Mouse (Mus musculus) midbrain, embryonic 14.5 days (tissue): ENCODE data around the gene Hdgf. TPM values are rescaled to one million over a fixed set of nuclear protein-coding genes. Genes with fewer than 3 reads are reported as not detected.
"Not testable (repeated sequence)": the region's sequence is repeated elsewhere in the genome, so short reads cannot be mapped to it uniquely, and the experiment has no call there.

Source experiments
- ATAC-seq: fragments of 200-750 bp; cut with Nextera tagmentation; 2 replicates; pipeline ENCODE4 v1.8.0; 2017; ENCODE audit warnings: moderate number of reproducible peaks, moderate library complexity; ENCODE audit not compliant: low FRiP score, low TSS enrichment
- DNase-seq: peaks from one replicate; pipeline ENCODE4 v3.0.0-alpha.2; 2015
- H3K27ac ChIP-seq: fragments of 300-500 bp; sonication (generic); replicated peaks from 2 replicates; pipeline ENCODE4 v1.5.1; 2014; ENCODE audit warnings: mild to moderate bottlenecking, low read depth, low read length, moderate library complexity
- H3K27me3 ChIP-seq: fragments of 300-500 bp; sonication (generic); 2 replicates; pipeline ENCODE4 v1.6.1; 2014; ENCODE audit warnings: low read length, control low read depth, mixed read lengths; ENCODE audit not compliant: control insufficient read depth, insufficient read depth
- H3K36me3 ChIP-seq: fragments of 300-500 bp; sonication (generic); 2 replicates; pipeline ENCODE4 v1.6.1; 2014; ENCODE audit warnings: low read length, control low read depth; ENCODE audit not compliant: control insufficient read depth, insufficient read depth
- H3K4me1 ChIP-seq: fragments of 300-500 bp; sonication (generic); 2 replicates; pipeline ENCODE4 v1.6.1; 2014; ENCODE audit warnings: mild to moderate bottlenecking, antibody characterized with exemption, low read length, control low read depth; ENCODE audit not compliant: control insufficient read depth, insufficient read depth
- H3K4me2 ChIP-seq: fragments of 300-500 bp; sonication (generic); 2 replicates; pipeline ENCODE4 v1.6.1; 2014; ENCODE audit warnings: mild to moderate bottlenecking, low read length, moderate library complexity
- H3K4me3 ChIP-seq: fragments of 300-500 bp; sonication (generic); replicated peaks from 2 replicates; pipeline ENCODE4 v1.5.1; 2014; ENCODE audit warnings: low read depth, low read length
- H3K9ac ChIP-seq: fragments of 300-500 bp; sonication (generic); replicated peaks from 2 replicates; pipeline ENCODE4 v1.6.1; 2014; ENCODE audit warnings: mild to moderate bottlenecking, low read length, moderate library complexity
- H3K9me3 ChIP-seq: fragments of 300-500 bp; sonication (generic); 2 replicates; pipeline ENCODE4 v1.6.1; 2016; ENCODE audit warnings: low read length, control low read depth, mixed read lengths; ENCODE audit not compliant: control insufficient read depth
- WGBS: fragments of 180-500 bp; shearing (Covaris S2); extraction: QIAGEN DNeasy Blood & Tissue Kit; methylation state at CpG from one replicate; pipeline ENCODE4 v1.1.7; 2014; 5-methylcytosine and 5-hydroxymethylcytosine counted together
- polyA plus RNA-seq: library from polyadenylated mRNA; unstranded; fragments of >200 nt; fragmentation: Nextera tagmentation; extraction: Ambion mirVana; gene quantifications from 2 replicates; pipeline ENCODE4 v1.2.1, GENCODE M21; 2014

Gene Hdgf
- polyA plus RNA-seq, 1 experiment from 2014 or later, result 185 TPM

GRCm38 (mm10) chr3:87886004-87886365, 20.1 kb upstream of the Hdgf start:
- Histone ChIP-seq H3K27me3 (no peaks in the 10 kb centered on the region), H3K4me3 (peak overlapping the region; percentile 42), H3K4me2 (peak overlapping the region; percentile 52), H3K9ac (no peak overlapping the region; the same call in 1 of the 2 replicates), H3K27ac (no peak overlapping the region), H3K36me3 (no peaks in the 10 kb centered on the region), H3K9me3 (no peaks in the 10 kb centered on the region), H3K4me1 (peaks cover 18% of the 10 kb centered on the region)
- no peak; the same call in 1 of the 2 replicates for ATAC-seq
- no peak for DNase-seq
- WGBS, result 10% methylated on average over 10 of the region's 10 CpGs

- H3K36me3 ChIP-seq, result no peaks in the 10 kb centered on the region
- H3K27me3 ChIP-seq, result no peaks in the 10 kb centered on the region
- 79% methylated on average over 6 of the region's 6 CpGs for WGBS
- H3K27ac ChIP-seq, result no peak overlapping the region
- ATAC-seq, result no peak
- H3K9ac ChIP-seq, result no peak overlapping the region
- peak overlapping the region; percentile 42 for H3K4me3 ChIP-seq
- H3K4me2 ChIP-seq, result peak overlapping the region; percentile 52
- peaks cover 18% of the 10 kb centered on the region for H3K4me1 ChIP-seq
- DNase-seq, result no peak
- H3K9me3 ChIP-seq, result no peaks in the 10 kb centered on the region
Measured at GRCm38 (mm10) chr3:87886416-87886815, 19.7 kb upstream of the Hdgf start.

- peaks cover 18% of the 10 kb centered on the region for H3K4me1 ChIP-seq
- H3K9ac ChIP-seq, H3K4me3 ChIP-seq, H3K9me3 ChIP-seq, H3K36me3 ChIP-seq, DNase-seq, ATAC-seq, H3K27me3 ChIP-seq, H3K27ac ChIP-seq, H3K4me2 ChIP-seq: not testable (repeated sequence)
- 81% methylated on average over 4 of the region's 4 CpGs for WGBS
Measured at GRCm38 (mm10) chr3:87887400-87887799, 18.7 kb upstream of the Hdgf start.

- H3K9ac ChIP-seq, result no peak overlapping the region
- WGBS, result 43% methylated on average over 3 of the region's 3 CpGs
- DNase-seq, result no peak
- no peak overlapping the region for H3K4me3 ChIP-seq
- H3K9me3 ChIP-seq, result no peaks in the 10 kb centered on the region
- no peaks in the 10 kb centered on the region for H3K36me3 ChIP-seq
- ATAC-seq, result no peak
- H3K27me3 ChIP-seq, result no peaks in the 10 kb centered on the region
- H3K4me2 ChIP-seq, result no peak overlapping the region
- H3K27ac ChIP-seq, result no peak overlapping the region
- H3K4me1 ChIP-seq, result no peaks in the 10 kb centered on the region
Measured at GRCm38 (mm10) chr3:87891481-87891880, 14.6 kb upstream of the Hdgf start.

GRCm38 (mm10) chr3:87893367-87893905, 12.7 kb upstream of the Hdgf start:
- Histone ChIP-seq H3K36me3 (no peaks in the 10 kb centered on the region), H3K4me1 (no peaks in the 10 kb centered on the region), H3K4me2 (no peak overlapping the region), H3K27ac (no peak overlapping the region), H3K27me3 (no peaks in the 10 kb centered on the region), H3K9ac (no peak overlapping the region), H3K4me3 (no peak overlapping the region), H3K9me3 (no peaks in the 10 kb centered on the region)
- 72% methylated on average over 3 of the region's 3 CpGs for WGBS
- no peak for DNase-seq
- no peak for ATAC-seq

GRCm38 (mm10) chr3:87899266-87899665, 6.9 kb upstream of the Hdgf start:
- no peak for ATAC-seq
- no peak overlapping the region for H3K4me3 ChIP-seq
- H3K4me2 ChIP-seq, result no peak overlapping the region
- H3K27ac ChIP-seq, result no peak overlapping the region
- H3K9ac ChIP-seq, result no peak overlapping the region
- no peak for DNase-seq
- no peaks in the 10 kb centered on the region for H3K36me3 ChIP-seq
- no peaks in the 10 kb centered on the region for H3K27me3 ChIP-seq
- H3K4me1 ChIP-seq, result no peaks in the 10 kb centered on the region
- 74% methylated on average over 3 of the region's 3 CpGs for WGBS
- no peaks in the 10 kb centered on the region for H3K9me3 ChIP-seq

GRCm38 (mm10) chr3:87899776-87900175, 6.3 kb upstream of the Hdgf start:
- no peak overlapping the region for H3K27ac ChIP-seq
- no peak for ATAC-seq
- no peaks in the 10 kb centered on the region for H3K4me1 ChIP-seq
- H3K4me3 ChIP-seq, result no peak overlapping the region
- WGBS, result 71% methylated on average over 3 of the region's 3 CpGs
- DNase-seq, result no peak
- no peak overlapping the region for H3K9ac ChIP-seq
- H3K4me2 ChIP-seq, result no peak overlapping the region
- no peaks in the 10 kb centered on the region for H3K27me3 ChIP-seq
- H3K9me3 ChIP-seq, result no peaks in the 10 kb centered on the region
- no peaks in the 10 kb centered on the region for H3K36me3 ChIP-seq

- WGBS, result 64% methylated on average over 1 of the region's 1 CpGs
- H3K4me2 ChIP-seq, result no peak overlapping the region
- no peak for DNase-seq
- H3K36me3 ChIP-seq, result no peaks in the 10 kb centered on the region
- H3K27ac ChIP-seq, result no peak overlapping the region
- no peak for ATAC-seq
- no peaks in the 10 kb centered on the region for H3K27me3 ChIP-seq
- no peaks in the 10 kb centered on the region for H3K4me1 ChIP-seq
- no peaks in the 10 kb centered on the region for H3K9me3 ChIP-seq
- H3K9ac ChIP-seq, result no peak overlapping the region
- no peak overlapping the region for H3K4me3 ChIP-seq
Measured at GRCm38 (mm10) chr3:87901036-87901624, 5.0 kb upstream of the Hdgf start.

GRCm38 (mm10) chr3:87901959-87902358, 4.2 kb upstream of the Hdgf start:
- WGBS, result 81% methylated on average over 6 of the region's 6 CpGs
- H3K27ac ChIP-seq, ATAC-seq, H3K27me3 ChIP-seq, H3K4me1 ChIP-seq, DNase-seq, H3K36me3 ChIP-seq, H3K9me3 ChIP-seq, H3K4me3 ChIP-seq, H3K4me2 ChIP-seq, H3K9ac ChIP-seq: not testable (repeated sequence)
